Mouse (Mus musculus): Measurements from ENCODE around the gene Gm9780. TPM values are rescaled to one million over a fixed set of nuclear protein-coding genes. Genes with fewer than 3 reads are reported as not detected.
"Not testable (repeated sequence)": the region's sequence is repeated elsewhere in the genome, so short reads cannot be mapped to it uniquely, and the experiment has no call there.

Gene Gm9780
- 51.0 and 166 TPM in 2 replicates for polyA plus RNA-seq (2012; rRNA removed)

DNA sequence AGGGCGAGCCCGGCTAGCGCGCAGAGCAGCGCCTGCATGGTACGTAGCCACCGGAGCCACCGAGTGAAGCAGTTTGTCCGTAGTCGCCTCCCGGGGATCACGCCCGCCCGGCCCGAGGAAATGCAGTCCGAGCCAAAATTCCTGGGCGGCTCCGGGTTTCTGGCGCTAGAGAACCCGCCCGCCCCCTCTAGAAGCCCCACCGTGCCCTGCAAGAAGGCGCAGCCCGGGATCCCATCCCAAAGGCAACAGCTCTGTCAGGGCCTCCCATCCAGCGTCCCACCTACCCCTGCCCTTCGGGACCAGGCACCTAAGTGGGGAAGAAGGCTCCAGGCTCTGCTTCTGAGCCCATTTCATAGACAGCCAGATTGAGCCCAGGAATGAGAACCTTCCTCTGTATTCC, at the start of gene Gm9780:
TSS of gene Gm9780 (minus strand) at position 101 of the 400 bp plus-strand sequence.
- not testable (repeated sequence) for H3K4me1 ChIP-seq (ENCODE audit: control insufficient read depth, insufficient read depth, insufficient read length, low read length); H3K27me3 ChIP-seq (ENCODE audit: control insufficient read depth, insufficient read depth, low read length); H3K27ac ChIP-seq (ENCODE audit: insufficient read depth, low read depth, low read length); H3K4me3 ChIP-seq (ENCODE audit: low read depth, low read length); H3K36me3 ChIP-seq (ENCODE audit: control insufficient read depth, insufficient read depth, low read length)
- WGBS = no CpG with 5 or more reads among the region's 26 CpGs

DNA sequence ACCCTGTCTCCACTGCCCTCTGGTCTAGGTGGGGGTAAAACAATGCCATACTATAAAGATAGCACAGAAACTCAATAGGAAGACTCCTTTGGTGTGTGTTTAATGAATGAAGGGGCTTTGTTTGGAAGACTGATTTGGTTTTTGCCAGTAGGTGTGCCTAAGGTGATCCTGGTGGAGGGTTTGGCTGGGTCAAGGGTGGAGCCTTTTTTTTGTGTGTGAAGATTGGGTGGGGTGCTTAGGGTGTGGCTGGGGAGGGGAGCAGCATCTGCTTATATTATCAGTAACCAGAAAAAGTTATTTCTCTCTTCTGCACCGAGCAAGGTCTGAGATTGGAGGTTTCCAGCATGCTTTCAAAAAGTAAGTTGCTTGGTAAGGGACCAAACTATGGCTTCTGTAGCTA, 39.5 kb upstream of the Gm9780 start, which contains the start of gene Cphx3:
TSS of gene Cphx3 (plus strand) at position 301 of the 400 bp plus-strand sequence.
- not testable (repeated sequence) for H3K4me1 ChIP-seq (ENCODE audit: control insufficient read depth, insufficient read depth, insufficient read length, low read length); H3K27ac ChIP-seq (ENCODE audit: insufficient read depth, low read depth, low read length); H3K36me3 ChIP-seq (ENCODE audit: control insufficient read depth, insufficient read depth, low read length); H3K27me3 ChIP-seq (ENCODE audit: control insufficient read depth, insufficient read depth, low read length); H3K4me3 ChIP-seq (ENCODE audit: low read depth, low read length)
- WGBS = no CpG with 5 or more reads among the region's 1 CpGs

DNA sequence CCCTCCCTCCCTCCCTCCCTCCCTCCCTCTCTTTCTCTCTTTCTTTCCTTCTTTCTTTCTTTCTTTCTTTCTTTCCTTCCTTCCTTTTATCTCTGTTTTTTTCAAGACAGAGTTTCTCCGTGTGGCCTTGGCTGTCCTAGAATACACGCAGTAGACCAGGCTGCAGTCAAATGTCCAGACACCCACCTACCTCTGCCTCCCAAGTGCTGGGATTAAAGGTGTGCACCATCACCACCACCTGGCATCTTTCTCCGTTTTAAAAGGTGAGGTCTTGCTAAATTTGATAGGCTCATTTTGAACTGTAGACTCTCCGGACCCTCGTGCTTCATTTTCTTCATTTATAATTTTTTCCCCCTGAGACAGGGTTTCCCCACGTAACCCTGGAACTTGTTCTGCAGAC, 38.7 kb upstream of the Gm9780 start, which contains the start of gene Cphx2:
TSS of gene Cphx2 (plus strand) at position 301 of the 400 bp plus-strand sequence.
- not testable (repeated sequence) for H3K4me3 ChIP-seq (ENCODE audit: low read depth, low read length); H3K27me3 ChIP-seq (ENCODE audit: control insufficient read depth, insufficient read depth, low read length); H3K27ac ChIP-seq (ENCODE audit: insufficient read depth, low read depth, low read length); H3K36me3 ChIP-seq (ENCODE audit: control insufficient read depth, insufficient read depth, low read length); H3K4me1 ChIP-seq (ENCODE audit: control insufficient read depth, insufficient read depth, insufficient read length, low read length)
- no CpG with 5 or more reads among the region's 6 CpGs for WGBS

DNA sequence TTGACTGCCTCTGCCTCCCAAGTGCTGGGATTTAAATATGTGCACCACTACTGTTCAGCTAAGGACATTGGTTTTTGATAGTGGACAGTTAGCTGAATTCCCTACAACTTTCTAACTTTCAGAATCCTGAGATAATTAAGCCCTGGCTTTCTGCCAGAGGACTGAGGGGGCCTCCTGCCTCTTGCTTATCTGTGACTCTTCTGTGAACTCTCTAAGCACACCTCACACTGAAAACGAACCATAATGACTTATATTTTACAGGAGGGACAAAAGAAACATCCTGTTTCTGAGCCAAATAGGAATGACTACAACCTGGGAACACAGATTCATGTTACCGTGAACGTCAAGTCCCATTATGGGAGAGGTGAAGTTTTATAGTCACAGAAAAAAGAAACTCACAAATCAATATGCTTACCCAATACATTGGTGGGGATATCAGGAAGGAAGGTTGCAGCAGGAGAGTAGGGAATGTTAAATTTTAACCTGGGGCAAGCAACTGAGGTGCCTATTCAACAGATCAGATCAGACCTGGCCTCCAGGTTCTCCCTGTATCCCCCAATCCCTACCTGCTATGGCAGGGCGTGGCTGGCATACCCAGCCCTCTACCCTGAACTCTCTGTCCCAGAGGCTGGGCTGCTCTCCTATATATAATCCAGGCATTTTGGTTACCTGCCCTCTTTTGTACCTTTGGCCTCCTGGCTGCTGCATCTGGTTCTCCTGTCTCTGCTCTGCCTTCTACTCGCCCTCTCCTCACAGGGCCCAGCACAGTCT, 34.3 kb upstream of the Gm9780 start:
- not testable (repeated sequence) for H3K27me3 ChIP-seq (ENCODE audit: control insufficient read depth, insufficient read depth, low read length); H3K4me3 ChIP-seq (ENCODE audit: low read depth, low read length); H3K27ac ChIP-seq (ENCODE audit: insufficient read depth, low read depth, low read length); H3K4me1 ChIP-seq (ENCODE audit: control insufficient read depth, insufficient read depth, insufficient read length, low read length); H3K36me3 ChIP-seq (ENCODE audit: control insufficient read depth, insufficient read depth, low read length)
- WGBS = no CpG with 5 or more reads among the region's 5 CpGs

DNA sequence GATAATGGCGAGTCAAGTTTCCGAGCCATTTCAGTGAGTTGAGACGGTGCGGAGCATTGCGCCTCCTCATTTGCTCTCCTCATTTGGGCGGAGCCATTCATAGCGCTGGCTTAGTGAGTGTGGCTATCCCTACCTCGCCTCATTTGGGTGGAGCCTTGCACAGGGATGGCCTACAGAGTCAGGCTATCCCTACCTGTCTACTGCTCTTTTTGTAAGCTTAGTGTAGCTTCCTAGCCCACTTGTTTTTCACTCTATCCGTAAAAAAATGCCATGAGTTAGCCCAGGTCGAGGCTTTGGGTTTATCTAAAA, 24.8 kb upstream of the Gm9780 start, which contains the start of gene Tmem254c:
TSS of gene Tmem254c (minus strand) at position 31 of the 309 bp plus-strand sequence.
- not testable (repeated sequence) for H3K4me1 ChIP-seq (ENCODE audit: control insufficient read depth, insufficient read depth, insufficient read length, low read length); H3K36me3 ChIP-seq (ENCODE audit: control insufficient read depth, insufficient read depth, low read length); H3K27ac ChIP-seq (ENCODE audit: insufficient read depth, low read depth, low read length); H3K4me3 ChIP-seq (ENCODE audit: low read depth, low read length); H3K27me3 ChIP-seq (ENCODE audit: control insufficient read depth, insufficient read depth, low read length)
- WGBS = no CpG with 5 or more reads among the region's 10 CpGs

DNA sequence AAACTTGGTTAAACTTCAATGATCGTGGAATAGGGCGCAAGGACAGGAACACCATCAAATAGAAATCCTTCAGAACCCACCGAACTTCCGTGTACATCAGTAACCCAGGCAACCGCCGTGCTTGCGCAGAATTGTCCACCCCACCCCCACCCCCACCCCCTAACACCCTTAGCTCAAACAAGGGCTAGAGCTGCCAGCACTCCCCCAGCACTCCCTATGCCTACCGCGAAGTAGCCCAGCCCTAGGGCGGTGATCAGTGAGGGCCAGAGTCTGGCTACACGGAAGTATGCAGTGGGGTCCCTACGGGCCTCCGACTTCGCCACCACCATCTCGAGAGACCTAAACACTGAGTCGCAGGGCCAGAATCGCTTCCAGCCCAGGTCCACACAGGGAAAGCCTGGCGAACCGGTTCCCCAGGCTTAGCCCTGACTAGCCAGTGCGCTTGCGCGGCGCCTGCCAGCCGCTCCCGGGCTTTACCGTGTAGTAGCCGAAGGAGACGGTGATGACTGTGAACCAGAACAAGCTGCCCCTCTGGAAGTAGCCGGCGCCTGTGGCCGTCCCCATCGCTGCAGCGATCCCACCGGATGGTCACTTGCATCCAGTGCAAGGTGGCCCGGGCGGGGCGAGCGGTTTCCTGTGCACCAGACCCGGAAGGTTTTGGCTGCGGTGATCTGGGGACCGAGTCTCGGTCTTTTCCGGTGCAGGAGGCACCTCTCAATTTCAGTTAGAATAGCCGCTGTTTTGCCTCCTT, 24.2 kb upstream of the Gm9780 start:
- H3K27me3 ChIP-seq (ENCODE audit: control insufficient read depth, insufficient read depth, low read length); H3K4me3 ChIP-seq (ENCODE audit: low read depth, low read length); H3K27ac ChIP-seq (ENCODE audit: insufficient read depth, low read depth, low read length); H3K36me3 ChIP-seq (ENCODE audit: control insufficient read depth, insufficient read depth, low read length); H3K4me1 ChIP-seq (ENCODE audit: control insufficient read depth, insufficient read depth, insufficient read length, low read length): not testable (repeated sequence)
- WGBS = no CpG with 5 or more reads among the region's 44 CpGs

GRCm38 (mm10) chr14:26059362-26059761, 16.9 kb upstream of the Gm9780 start:
- H3K4me3 ChIP-seq (ENCODE audit: low read depth, low read length); H3K27me3 ChIP-seq (ENCODE audit: control insufficient read depth, insufficient read depth, low read length); H3K36me3 ChIP-seq (ENCODE audit: control insufficient read depth, insufficient read depth, low read length); H3K4me1 ChIP-seq (ENCODE audit: control insufficient read depth, insufficient read depth, insufficient read length, low read length); H3K27ac ChIP-seq (ENCODE audit: insufficient read depth, low read depth, low read length): not testable (repeated sequence)
- no CpG with 5 or more reads among the region's 6 CpGs for WGBS

GRCm38 (mm10) chr14:26058184-26058583, 15.7 kb upstream of the Gm9780 start:
- not testable (repeated sequence) for H3K36me3 ChIP-seq (ENCODE audit: control insufficient read depth, insufficient read depth, low read length); H3K27ac ChIP-seq (ENCODE audit: insufficient read depth, low read depth, low read length); H3K4me1 ChIP-seq (ENCODE audit: control insufficient read depth, insufficient read depth, insufficient read length, low read length); H3K4me3 ChIP-seq (ENCODE audit: low read depth, low read length); H3K27me3 ChIP-seq (ENCODE audit: control insufficient read depth, insufficient read depth, low read length)
- WGBS = no CpG with 5 or more reads among the region's 3 CpGs

GRCm38 (mm10) chr14:26048767-26049166, 6.3 kb upstream of the Gm9780 start:
- H3K27ac ChIP-seq (ENCODE audit: insufficient read depth, low read depth, low read length); H3K36me3 ChIP-seq (ENCODE audit: control insufficient read depth, insufficient read depth, low read length); H3K4me1 ChIP-seq (ENCODE audit: control insufficient read depth, insufficient read depth, insufficient read length, low read length); H3K27me3 ChIP-seq (ENCODE audit: control insufficient read depth, insufficient read depth, low read length); H3K4me3 ChIP-seq (ENCODE audit: low read depth, low read length): not testable (repeated sequence)
- WGBS = no CpG with 5 or more reads among the region's 9 CpGs

DNA sequence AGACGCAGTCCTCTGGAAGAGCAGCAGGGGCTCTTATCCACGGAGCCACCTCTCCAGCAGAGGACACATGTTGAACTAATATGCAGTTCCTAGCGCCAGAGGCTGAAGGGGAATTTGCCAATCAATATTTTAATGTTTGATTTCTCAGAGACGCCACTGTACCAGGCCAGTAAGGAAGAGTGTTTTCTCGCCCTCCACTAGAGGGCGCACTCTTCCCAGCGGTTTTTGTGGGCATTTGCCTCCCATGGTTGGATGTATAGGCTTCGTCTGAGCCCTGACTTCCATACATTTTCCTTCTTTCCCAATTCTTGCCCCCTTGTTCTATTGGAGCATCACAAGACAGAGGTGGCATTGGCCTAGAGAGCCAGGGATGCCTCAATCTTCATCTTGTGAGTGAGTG, 4.5 kb upstream of the Gm9780 start:
- H3K36me3 ChIP-seq (ENCODE audit: control insufficient read depth, insufficient read depth, low read length); H3K4me3 ChIP-seq (ENCODE audit: low read depth, low read length); H3K27ac ChIP-seq (ENCODE audit: insufficient read depth, low read depth, low read length); H3K4me1 ChIP-seq (ENCODE audit: control insufficient read depth, insufficient read depth, insufficient read length, low read length); H3K27me3 ChIP-seq (ENCODE audit: control insufficient read depth, insufficient read depth, low read length): not testable (repeated sequence)
- no CpG with 5 or more reads among the region's 8 CpGs for WGBS

GRCm38 (mm10) chr14:26045007-26045406, 2.5 kb upstream of the Gm9780 start:
- no CpG with 5 or more reads among the region's 5 CpGs for WGBS
- H3K36me3 ChIP-seq (ENCODE audit: control insufficient read depth, insufficient read depth, low read length); H3K27me3 ChIP-seq (ENCODE audit: control insufficient read depth, insufficient read depth, low read length); H3K27ac ChIP-seq (ENCODE audit: insufficient read depth, low read depth, low read length); H3K4me1 ChIP-seq (ENCODE audit: control insufficient read depth, insufficient read depth, insufficient read length, low read length); H3K4me3 ChIP-seq (ENCODE audit: low read depth, low read length): not testable (repeated sequence)

Measured in small intestine, adult 2 months (tissue).